ENCODE assay signal across 13 mouse cellular contexts in genomic region chr12:86981180-86981579, GRCm38 (mm10). TPM values are rescaled to one million over a fixed set of nuclear protein-coding genes. Genes with fewer than 3 reads are reported as not detected.
DNase-seq lines count a peak whose midpoint lies in the region; ATAC-seq and TF ChIP-seq lines count a peak whose summit lies in the region.
"Had no signal": no experiment of that assay in that cellular context is flagged by ENCODE, and none has a peak within 500 bp of the region (broad histone marks: within the 10 kb centered on the region; RNA-seq: fewer than 3 reads in every experiment).

No protein-coding gene starts in this region.

- H3K4me1 ChIP-seq in liver, embryonic 14.5 days (replicated peaks; ENCODE audit: control insufficient read depth in 2 of 2, insufficient read depth in 2 of 2, low read length in 1 of 2), result no peaks in the 10 kb centered on the region
- peaks cover 1 to 11% of the 10 kb centered on the region in 2 experiments; a peak in 1 of 4 replicates for H3K4me1 ChIP-seq in ES-E14 (ENCODE audit: control insufficient read depth in 2 of 2, insufficient read depth in 2 of 2, low read length in 2 of 2, poor library complexity in 1 of 2)
- H3K4me1 ChIP-seq: liver, embryonic 15.5 days had no signal

- H3K27me3 ChIP-seq in liver, embryonic 14.5 days (ENCODE audit: control insufficient read depth, insufficient read depth, low read length), result peaks cover 22% of the 10 kb centered on the region

- H3K9ac ChIP-seq in liver, embryonic 14.5 days (replicated peaks), result no peak overlapping the region
- H3K9ac ChIP-seq in ES-E14 (ENCODE audit: insufficient read depth, low read depth, low read length, poor library complexity, severe bottlenecking), result no peak overlapping the region
- H3K9ac ChIP-seq: embryonic facial prominence, embryonic 13.5 days; liver, embryonic 15.5 days had no signal

- peak; percentile 59 for TF ChIP-seq CTCF in liver, embryonic 14.5 days (IDR thresholded peaks at IDR 0.05; ENCODE audit: low read depth)

- no peak for ATAC-seq in liver, embryonic 14.5 days (ENCODE audit: insufficient read depth)
- 0 out of 2 replicates have a peak, but pooled peaks have one; percentile 38 for ATAC-seq in megakaryocyte-erythroid progenitor cell, adult 5-6 weeks (replicated peaks; ENCODE audit: low FRiP score, low TSS enrichment, poor library complexity, severe bottlenecking)

- no peaks in the 10 kb centered on the region for H3K9me3 ChIP-seq in liver, embryonic 14.5 days (ENCODE audit: control insufficient read depth, low read length)
- no peaks in the 10 kb centered on the region for H3K9me3 ChIP-seq in ES-E14 (ENCODE audit: control insufficient read depth, insufficient read depth, low read depth, low read length)
- H3K9me3 ChIP-seq: embryonic facial prominence, embryonic 13.5 days; liver, embryonic 15.5 days had no signal

- TF ChIP-seq EP300 in liver, embryonic 14.5 days (IDR thresholded peaks at IDR 0.05; ENCODE audit: low read depth), result no peak

- H3K4me2 ChIP-seq in liver, embryonic 14.5 days (ENCODE audit: low read depth), result no peak overlapping the region
- H3K4me2 ChIP-seq: embryonic facial prominence, embryonic 13.5 days; liver, embryonic 15.5 days had no signal

- in situ Hi-C loops in ES-E14 (cut with MboI; ENCODE audit: low sequenced_read_pairs in 2 of 2, unreplicated experiment in 2 of 2), result no loop called here

- 20% methylated on average over 9 of the region's 9 CpGs for WGBS in liver, embryonic 14.5 days (ENCODE audit: insufficient replicate concordance)

- H3K27ac ChIP-seq in liver, embryonic 14.5 days, result no peak overlapping the region
- H3K27ac ChIP-seq in ES-E14 (ENCODE audit: insufficient read depth, low read depth, low read length, poor library complexity, severe bottlenecking), result no peak overlapping the region
- H3K27ac ChIP-seq: embryonic facial prominence, embryonic 13.5 days; liver, embryonic 15.5 days had no signal

- H3K36me3 ChIP-seq in liver, embryonic 14.5 days (replicated peaks; ENCODE audit: control insufficient read depth, insufficient read depth, low read depth), result no peaks in the 10 kb centered on the region
- H3K36me3 ChIP-seq in ES-E14 (ENCODE audit: control insufficient read depth, insufficient read depth, low read length, poor library complexity, severe bottlenecking), result no peaks in the 10 kb centered on the region
- H3K36me3 ChIP-seq: embryonic facial prominence, embryonic 13.5 days; liver, embryonic 15.5 days had no signal

- no peak for DNase-seq in liver, embryonic 14.5 days (ENCODE audit: low read depth in 3 of 3, low spot score in 3 of 3)
- DNase-seq in liver, result no peak
- DNase-seq in ES-E14 (ENCODE audit: low read depth, low spot score), result no peak
- peak; percentile 70 for DNase-seq in brain, adult 2 months (ENCODE audit: low read depth, low spot score)
- DNase-seq in spleen, adult 12 weeks (ENCODE audit: low spot score), result no peak
- no peak for DNase-seq in c-Kit-positive CD71-positive TER-119-positive erythroid progenitor cells, embryonic 14.5 days (ENCODE audit: low spot score)
- DNase-seq: adrenal gland, adult 2 months; gastrocnemius, postnatal 10 days; heart, postnatal 4 days had no signal

- no peak overlapping the region for H3K4me3 ChIP-seq in liver, embryonic 14.5 days (ENCODE audit: insufficient read depth in 1 of 2, low read depth in 2 of 2, low read length in 2 of 2)
- H3K4me3 ChIP-seq in ES-E14 (ENCODE audit: insufficient read depth in 1 of 2, low read depth in 1 of 2, low read length in 2 of 2, poor library complexity in 1 of 2, severe bottlenecking in 1 of 2), result no peak overlapping the region
- H3K4me3 ChIP-seq: embryonic facial prominence, embryonic 13.5 days; liver, embryonic 15.5 days had no signal

TF ChIP-seq in ES-E14, 5 proteins besides CTCF, POLR2A, EP300 and RAD21:
- TF ChIP-seq CHD2 (IDR thresholded peaks at IDR 0.05; ENCODE audit: low read depth, low read length) (no peak), ZC3H11A (IDR thresholded peaks at IDR 0.05; ENCODE audit: borderline replicate concordance, low read depth, low read length) (0 out of 2 replicates have a peak, but pooled peaks have one; percentile 14)

RNA-seq across cellular contexts. Expression of gene Zdhhc22, which starts 9.1 kb away (rescaled TPM):
- polyA plus RNA-seq in liver, embryonic 14.5 days (2012; rRNA removed), result not detected in 2 replicates
- polyA plus RNA-seq in liver, embryonic 14.5 days (2014; fragmentation: Nextera tagmentation; extraction: Ambion mirVana), result not detected in 2 replicates
- not detected in 2 replicates for total RNA-seq in ES-E14 (2012; rRNA removed)
- total RNA-seq in megakaryocyte-erythroid progenitor cell, adult 5-6 weeks (2014; fragmentation: Nextera tagmentation), result not detected in 2 replicates
- total RNA-seq in megakaryocyte-erythroid progenitor cell, adult 5-6 weeks (2017), result not detected in 2 replicates
- total RNA-seq: gastrocnemius, postnatal 10 days; heart, postnatal 4 days had no signal
- polyA plus RNA-seq: large intestine, adult 2 months had no signal

RNA-seq across cellular contexts. Expression of gene Cipc, which starts 34.3 kb away (rescaled TPM):
- polyA plus RNA-seq in liver, embryonic 14.5 days (2012; rRNA removed), result 7.5 and 8.8 TPM in 2 replicates
- polyA plus RNA-seq in liver, embryonic 14.5 days (2014; fragmentation: Nextera tagmentation; extraction: Ambion mirVana), result 10.0 and 10.7 TPM in 2 replicates
- 26.5 and 27.6 TPM in 2 replicates for total RNA-seq in ES-E14 (2012; rRNA removed)
- total RNA-seq in megakaryocyte-erythroid progenitor cell, adult 5-6 weeks (2014; fragmentation: Nextera tagmentation), result 29.2 and 35.6 TPM in 2 replicates
- total RNA-seq in megakaryocyte-erythroid progenitor cell, adult 5-6 weeks (2017), result 22.0 and 23.0 TPM in 2 replicates

RNA-seq across cellular contexts. Expression of gene Tmem63c, which starts 40.0 kb away (rescaled TPM):
- polyA plus RNA-seq in liver, embryonic 14.5 days (2012; rRNA removed), result 0.02 TPM in 1 of 2 replicates, not detected in the other
- polyA plus RNA-seq in liver, embryonic 14.5 days (2014; fragmentation: Nextera tagmentation; extraction: Ambion mirVana), result not detected in 2 replicates
- 1.9 and 2.2 TPM in 2 replicates for total RNA-seq in ES-E14 (2012; rRNA removed)
- not detected in 2 replicates for total RNA-seq in megakaryocyte-erythroid progenitor cell, adult 5-6 weeks (2014; fragmentation: Nextera tagmentation)
- not detected in 2 replicates for total RNA-seq in megakaryocyte-erythroid progenitor cell, adult 5-6 weeks (2017)
- polyA plus RNA-seq: liver, embryonic 15.5 days had no signal
